Mouse (Mus musculus): Measurements from ENCODE around the gene Prss38. TPM values are rescaled to one million over a fixed set of nuclear protein-coding genes. Genes with fewer than 3 reads are reported as not detected.
"Not testable (repeated sequence)": the region's sequence is repeated elsewhere in the genome, so short reads cannot be mapped to it uniquely, and the experiment has no call there.

Gene Prss38
- polyA plus RNA-seq, 1 experiment = not detected

DNA sequence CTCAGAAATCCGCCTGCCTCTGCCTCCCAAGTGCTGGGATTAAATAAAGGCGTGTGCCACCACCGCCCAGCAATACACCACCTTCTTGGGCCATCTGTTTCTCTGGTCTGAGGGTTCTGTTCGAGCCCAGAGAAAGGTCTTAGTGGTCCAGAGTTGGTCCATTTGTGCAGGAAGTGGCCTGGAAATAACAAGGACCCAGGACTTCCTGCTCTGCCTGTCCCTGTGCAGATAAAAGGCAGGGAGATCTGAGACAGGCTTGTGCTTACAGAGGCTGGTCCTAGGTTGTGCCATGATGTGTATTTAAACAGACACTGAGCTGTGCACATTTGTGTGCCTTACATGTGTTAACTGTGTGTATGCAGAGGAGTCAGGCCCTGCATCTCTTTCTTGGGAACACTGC, 13.3 kb upstream of the Prss38 start:
- no peak for TF ChIP-seq POLR2A (IDR thresholded peaks at IDR 0.05; ENCODE audit: borderline replicate concordance, control insufficient read depth, low read depth, low read length)
- no peak for TF ChIP-seq CTCF (IDR thresholded peaks at IDR 0.05; ENCODE audit: control insufficient read depth, insufficient read depth, low read length)
- Histone ChIP-seq H3K4me3 (replicated peaks; ENCODE audit: control insufficient read depth, low read depth, low read length) (no peak overlapping the region), H3K4me1 (ENCODE audit: control insufficient read depth, insufficient read depth, low read length) (no peaks in the 10 kb centered on the region), H3K27ac (ENCODE audit: control insufficient read depth, insufficient read depth, low read depth, low read length, poor library complexity) (no peak overlapping the region)
- 53% methylated on average over 4 of the region's 4 CpGs for WGBS

DNA sequence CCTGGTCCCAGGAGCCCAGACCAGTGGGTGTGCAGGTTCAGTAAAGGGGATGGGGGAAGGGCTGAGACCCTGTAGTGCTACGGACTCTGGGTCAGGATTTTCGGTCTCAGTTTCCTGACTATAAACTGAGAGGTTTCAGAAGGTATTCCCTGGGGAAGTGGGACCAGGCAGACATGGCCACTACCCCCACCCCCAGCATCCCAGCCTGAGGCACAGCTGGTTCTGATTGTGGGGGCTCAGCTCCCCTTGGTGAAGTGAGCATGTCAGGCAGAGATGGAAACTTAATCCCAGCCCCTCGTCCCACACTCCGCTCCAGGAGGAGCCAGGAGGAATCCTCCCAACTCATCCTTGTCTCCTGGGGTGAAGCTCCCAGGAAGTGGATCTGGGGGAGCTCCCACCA, 12.0 kb upstream of the Prss38 start:
- Histone ChIP-seq H3K4me3 (replicated peaks; ENCODE audit: control insufficient read depth, low read depth, low read length) (no peak overlapping the region), H3K27ac (ENCODE audit: control insufficient read depth, insufficient read depth, low read depth, low read length, poor library complexity) (no peak overlapping the region), H3K4me1 (ENCODE audit: control insufficient read depth, insufficient read depth, low read length) (no peaks in the 10 kb centered on the region)
- no peak for TF ChIP-seq POLR2A (IDR thresholded peaks at IDR 0.05; ENCODE audit: borderline replicate concordance, control insufficient read depth, low read depth, low read length)
- no peak for TF ChIP-seq CTCF (IDR thresholded peaks at IDR 0.05; ENCODE audit: control insufficient read depth, insufficient read depth, low read length)
- 73% methylated on average over 4 of the region's 4 CpGs for WGBS

DNA sequence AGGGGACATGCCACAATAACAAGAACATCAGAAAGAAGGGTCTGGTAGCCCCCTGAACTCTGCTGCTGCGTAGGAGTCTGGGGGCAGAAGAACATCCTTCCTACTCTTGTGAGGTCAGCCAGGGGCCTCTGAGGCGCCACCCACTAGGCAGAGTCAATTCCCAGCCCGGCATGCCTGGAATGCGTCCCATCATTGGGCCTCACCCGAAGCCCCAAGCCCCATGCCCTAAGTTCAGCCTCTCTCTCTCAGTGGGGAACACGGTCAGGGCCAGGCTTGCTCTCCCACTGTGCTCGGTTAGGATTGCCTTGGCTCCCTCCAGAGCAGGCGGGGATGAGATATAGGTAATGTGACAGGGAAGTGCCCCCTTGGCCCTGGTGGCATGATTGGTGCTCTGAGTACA, 9.7 kb upstream of the Prss38 start:
- no peak overlapping the region for H3K27ac ChIP-seq (ENCODE audit: control insufficient read depth, insufficient read depth, low read depth, low read length, poor library complexity)
- 68% methylated on average over 8 of the region's 8 CpGs for WGBS
- TF ChIP-seq POLR2A (IDR thresholded peaks at IDR 0.05; ENCODE audit: borderline replicate concordance, control insufficient read depth, low read depth, low read length) (no peak), CTCF (IDR thresholded peaks at IDR 0.05; ENCODE audit: control insufficient read depth, insufficient read depth, low read length) (no peak)
- no peak overlapping the region for H3K4me3 ChIP-seq (replicated peaks; ENCODE audit: control insufficient read depth, low read depth, low read length)
- no peaks in the 10 kb centered on the region for H3K4me1 ChIP-seq (ENCODE audit: control insufficient read depth, insufficient read depth, low read length)

DNA sequence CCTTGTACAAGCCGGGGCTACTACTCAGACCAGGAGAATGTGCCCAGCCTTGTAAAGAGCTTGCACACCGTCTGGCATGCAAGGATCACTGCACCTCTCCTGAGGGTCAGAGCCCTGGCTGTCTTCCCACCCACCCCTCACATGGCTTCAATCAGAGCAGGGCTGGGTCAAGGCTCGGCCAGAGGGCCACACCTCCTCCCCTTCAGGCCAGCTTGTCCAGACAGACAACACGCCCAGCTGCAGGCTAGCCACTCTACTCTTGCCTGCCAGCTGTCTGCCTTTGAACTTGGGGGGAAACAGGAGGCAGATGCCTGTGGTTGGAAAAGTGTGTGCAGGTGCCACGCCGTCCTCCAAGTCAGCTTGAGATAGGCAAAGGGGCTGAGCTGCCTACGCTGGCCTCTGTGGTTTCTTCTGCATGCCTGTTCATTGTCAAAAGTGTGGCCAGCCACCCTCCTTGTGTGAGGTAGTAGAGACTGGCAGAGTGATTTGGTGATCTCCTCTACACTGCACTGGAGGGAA, 9.0 kb upstream of the Prss38 start:
- 21% methylated on average over 7 of the region's 7 CpGs for WGBS
- Histone ChIP-seq H3K27ac (ENCODE audit: control insufficient read depth, insufficient read depth, low read depth, low read length, poor library complexity) (no peak overlapping the region), H3K4me3 (replicated peaks; ENCODE audit: control insufficient read depth, low read depth, low read length) (no peak overlapping the region), H3K4me1 (ENCODE audit: control insufficient read depth, insufficient read depth, low read length) (no peaks in the 10 kb centered on the region)
- no peak for TF ChIP-seq CTCF (IDR thresholded peaks at IDR 0.05; ENCODE audit: control insufficient read depth, insufficient read depth, low read length)
- no peak for TF ChIP-seq POLR2A (IDR thresholded peaks at IDR 0.05; ENCODE audit: borderline replicate concordance, control insufficient read depth, low read depth, low read length)

DNA sequence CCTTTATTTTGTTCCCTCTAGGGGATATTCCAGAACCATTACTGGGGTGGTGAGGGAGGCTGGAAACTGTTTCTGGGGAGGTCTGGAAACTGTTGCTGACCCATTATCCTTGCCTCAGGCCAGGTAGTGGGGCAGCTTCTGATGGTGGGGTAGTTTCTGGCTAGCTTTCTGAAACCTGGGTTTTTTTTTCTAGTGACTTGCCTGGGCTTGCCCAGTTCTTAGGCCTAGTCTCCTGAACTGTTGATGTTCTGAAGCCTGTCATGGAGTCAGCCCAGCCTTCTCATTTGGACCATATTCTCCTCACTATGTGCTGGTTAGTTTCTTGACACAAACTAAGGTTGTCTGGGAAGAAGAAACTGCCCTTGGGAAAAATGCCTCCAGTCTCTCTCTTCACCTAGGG, 4.1 kb upstream of the Prss38 start:
- Histone ChIP-seq H3K27ac (ENCODE audit: control insufficient read depth, insufficient read depth, low read depth, low read length, poor library complexity) (no peak overlapping the region), H3K4me3 (replicated peaks; ENCODE audit: control insufficient read depth, low read depth, low read length) (no peak overlapping the region), H3K4me1 (ENCODE audit: control insufficient read depth, insufficient read depth, low read length) (no peaks in the 10 kb centered on the region)
- TF ChIP-seq POLR2A (IDR thresholded peaks at IDR 0.05; ENCODE audit: borderline replicate concordance, control insufficient read depth, low read depth, low read length) (no peak), CTCF (IDR thresholded peaks at IDR 0.05; ENCODE audit: control insufficient read depth, insufficient read depth, low read length) (no peak)

DNA sequence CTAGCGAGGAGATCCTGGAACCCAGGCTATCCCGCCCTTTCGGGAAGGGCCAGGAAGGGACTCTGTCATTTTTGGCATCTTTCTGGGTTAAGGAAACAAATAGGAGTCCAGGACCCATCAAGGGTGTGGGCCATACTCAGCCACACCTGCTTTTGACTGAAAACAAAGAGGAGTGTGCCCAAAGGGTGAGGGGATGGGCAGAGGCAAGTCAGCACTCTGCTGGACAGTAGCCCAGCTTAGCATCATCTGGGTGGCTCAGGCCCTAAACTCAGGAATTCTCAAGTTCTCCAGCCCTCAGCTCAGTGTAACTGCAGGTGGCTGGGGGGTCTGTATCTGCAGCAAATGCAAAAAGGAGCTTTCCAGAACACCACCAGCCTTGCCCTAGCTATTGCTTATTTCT, 2.5 kb upstream of the Prss38 start:
- 82% methylated on average over 3 of the region's 3 CpGs for WGBS
- no peak overlapping the region for H3K27ac ChIP-seq (ENCODE audit: control insufficient read depth, insufficient read depth, low read depth, low read length, poor library complexity)
- H3K4me1 ChIP-seq (ENCODE audit: control insufficient read depth, insufficient read depth, low read length) = no peaks in the 10 kb centered on the region
- no peak for TF ChIP-seq POLR2A (IDR thresholded peaks at IDR 0.05; ENCODE audit: borderline replicate concordance, control insufficient read depth, low read depth, low read length)
- TF ChIP-seq CTCF (IDR thresholded peaks at IDR 0.05; ENCODE audit: control insufficient read depth, insufficient read depth, low read length) = no peak
- H3K4me3 ChIP-seq (replicated peaks; ENCODE audit: control insufficient read depth, low read depth, low read length) = no peak overlapping the region

DNA sequence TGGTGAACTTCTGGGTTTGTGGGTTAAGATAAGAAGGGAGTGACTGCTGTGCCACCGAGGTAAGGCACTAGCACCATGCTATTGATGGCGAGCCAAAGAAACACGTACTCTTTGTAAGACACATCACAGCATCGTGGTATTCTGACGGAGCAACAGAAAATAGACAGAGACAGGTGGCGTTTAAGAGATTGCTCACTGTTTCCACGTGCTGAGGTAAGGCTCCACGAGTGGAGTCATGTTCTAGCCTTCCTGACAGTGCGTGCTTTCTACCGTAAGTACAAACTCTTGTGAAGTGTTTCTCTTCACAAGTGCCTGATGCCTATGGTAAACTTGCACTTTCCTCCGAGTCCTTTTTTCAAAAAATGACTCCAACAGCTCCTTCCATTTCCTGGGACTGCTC, 5.6 kb downstream of the Prss38 start:
- H3K4me3 ChIP-seq (replicated peaks; ENCODE audit: control insufficient read depth, low read depth, low read length) = no peak overlapping the region
- no peaks in the 10 kb centered on the region for H3K4me1 ChIP-seq (ENCODE audit: control insufficient read depth, insufficient read depth, low read length)
- H3K27ac ChIP-seq (ENCODE audit: control insufficient read depth, insufficient read depth, low read depth, low read length, poor library complexity) = no peak overlapping the region
- 65% methylated on average over 11 of the region's 11 CpGs for WGBS
- no peak for TF ChIP-seq CTCF (IDR thresholded peaks at IDR 0.05; ENCODE audit: control insufficient read depth, insufficient read depth, low read length)
- TF ChIP-seq POLR2A (IDR thresholded peaks at IDR 0.05; ENCODE audit: borderline replicate concordance, control insufficient read depth, low read depth, low read length) = no peak

DNA sequence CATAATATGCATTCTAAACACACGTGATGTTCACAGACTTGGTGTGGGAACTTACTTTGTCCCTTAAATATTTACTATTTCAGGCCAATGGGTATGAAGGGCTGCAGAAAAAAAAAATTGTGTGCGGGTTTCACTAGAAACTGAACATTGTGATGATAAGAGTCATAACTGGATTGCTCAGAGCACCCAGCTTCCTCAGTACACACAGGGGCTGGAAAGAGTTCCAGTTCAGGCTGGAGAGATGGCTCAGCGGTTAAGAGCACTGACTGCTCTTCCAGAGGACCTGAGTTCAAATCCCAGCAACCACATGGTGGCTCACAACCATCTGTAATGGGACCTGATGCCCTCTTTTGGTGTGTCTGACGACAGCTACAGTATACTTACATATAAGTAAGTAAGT, 7.5 kb downstream of the Prss38 start:
- H3K27ac ChIP-seq (ENCODE audit: control insufficient read depth, insufficient read depth, low read depth, low read length, poor library complexity); H3K4me3 ChIP-seq (replicated peaks; ENCODE audit: control insufficient read depth, low read depth, low read length); H3K4me1 ChIP-seq (ENCODE audit: control insufficient read depth, insufficient read depth, low read length): not testable (repeated sequence)
- WGBS = 75% methylated on average over 4 of the region's 4 CpGs

DNA sequence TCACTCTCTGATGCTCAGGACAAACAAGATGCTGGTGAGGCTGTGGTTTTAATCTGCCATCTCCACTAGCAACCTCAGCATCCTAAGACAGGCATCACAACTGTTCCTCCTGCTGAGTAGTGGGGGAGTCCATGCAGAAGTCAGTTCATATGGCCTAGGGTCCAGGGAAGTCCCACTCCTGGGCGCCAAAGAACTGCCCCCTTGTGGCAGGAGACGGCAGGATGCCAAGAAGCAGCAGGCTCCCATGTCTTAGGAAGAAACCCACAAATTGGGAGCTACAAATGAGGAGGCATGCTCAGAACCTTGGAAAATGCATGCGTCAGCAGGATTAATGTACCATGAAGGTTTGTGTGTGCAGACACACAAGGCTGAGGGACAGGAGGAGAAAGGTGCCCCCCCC, 8.8 kb downstream of the Prss38 start:
- 38% methylated on average over 3 of the region's 3 CpGs for WGBS
- no peaks in the 10 kb centered on the region for H3K4me1 ChIP-seq (ENCODE audit: control insufficient read depth, insufficient read depth, low read length)
- peak; percentile 38; the same call in 1 of the 2 replicates for TF ChIP-seq CTCF (IDR thresholded peaks at IDR 0.05; ENCODE audit: control insufficient read depth, insufficient read depth, low read length)
- no peak for TF ChIP-seq POLR2A (IDR thresholded peaks at IDR 0.05; ENCODE audit: borderline replicate concordance, control insufficient read depth, low read depth, low read length)
- H3K4me3 ChIP-seq (replicated peaks; ENCODE audit: control insufficient read depth, low read depth, low read length) = no peak overlapping the region
- H3K27ac ChIP-seq (ENCODE audit: control insufficient read depth, insufficient read depth, low read depth, low read length, poor library complexity) = no peak overlapping the region
